Mouse (Mus musculus) MEL (cell line): ENCODE results near the gene Grip1.

Experiments used
- CTCF ChIP-seq, 3 experiments: IDR thresholded peaks in 2 of 3; conservative IDR thresholded peaks in 1 of 3; 2 replicates each; pipeline ENCODE4 v1.5.1; 2011 to 2012; ENCODE audit warnings: low read length in 3 of 3, low read depth in 2 of 3, mild to moderate bottlenecking in 2 of 3, improper control_type of control experiment in 1 of 3, inconsistent platforms in 1 of 3, mixed read lengths in 1 of 3, moderate library complexity in 1 of 3; ENCODE audit not compliant: control insufficient read depth in 1 of 3, insufficient read depth in 1 of 3, poor library complexity in 1 of 3, severe bottlenecking in 1 of 3
- EP300 ChIP-seq, 2 experiments: IDR thresholded peaks; 2 replicates each; pipeline ENCODE4 v1.6.1; 2011; ENCODE audit warnings: improper control_type of control experiment in 2 of 2, low read length in 2 of 2, low read depth in 1 of 2, mild to moderate bottlenecking in 1 of 2
- GABPA ChIP-seq: IDR thresholded peaks from 2 replicates; pipeline ENCODE4 v1.6.1; 2012; ENCODE audit warnings: low read depth, mild to moderate bottlenecking, inconsistent platforms, low read length, improper control_type of control experiment, moderate library complexity
- GATA1 ChIP-seq: IDR thresholded peaks from 2 replicates; pipeline ENCODE4 v1.6.1; 2011; ENCODE audit warnings: low read depth, low read length, improper control_type of control experiment
- KAT2A ChIP-seq: conservative IDR thresholded peaks from 2 replicates; pipeline ENCODE4 v1.6.1; 2012; ENCODE audit warnings: low read depth, low read length, improper control_type of control experiment, inconsistent platforms
- MEF2A ChIP-seq: IDR thresholded peaks from 2 replicates; pipeline ENCODE4 v1.6.1; 2014; ENCODE audit warnings: low read depth, mild to moderate bottlenecking, inconsistent platforms, low read length, improper control_type of control experiment; ENCODE audit not compliant: poor library complexity, insufficient replicate concordance, severe bottlenecking; ENCODE audit errors: extremely low read depth
- MXI1 ChIP-seq: IDR thresholded peaks from 2 replicates; pipeline ENCODE4 v1.6.1; 2011; ENCODE audit warnings: mild to moderate bottlenecking, low read depth, low read length, improper control_type of control experiment
- POLR2A ChIP-seq, 2 experiments: IDR thresholded peaks; 2 replicates each; pipeline ENCODE4 v1.6.1; 2011 to 2012; ENCODE audit warnings: low read length in 2 of 2, mild to moderate bottlenecking in 2 of 2, control low read depth in 1 of 2, improper control_type of control experiment in 1 of 2, low read depth in 1 of 2, moderate library complexity in 1 of 2; ENCODE audit not compliant: control insufficient read depth in 1 of 2, insufficient read depth in 1 of 2, poor library complexity in 1 of 2
- RAD21 ChIP-seq: IDR thresholded peaks from 2 replicates; pipeline ENCODE4 v1.6.1; 2011; ENCODE audit warnings: mild to moderate bottlenecking, low read depth, low read length, improper control_type of control experiment
- TCF12 ChIP-seq: IDR thresholded peaks from 2 replicates; pipeline ENCODE4 v1.6.1; 2014; ENCODE audit warnings: low read depth, mild to moderate bottlenecking, inconsistent platforms, low read length, improper control_type of control experiment, moderate library complexity
- USF2 ChIP-seq, 2 experiments: IDR thresholded peaks; 2 replicates each; pipeline ENCODE4 v1.6.1; 2011 to 2012; ENCODE audit warnings: improper control_type of control experiment in 2 of 2, low read length in 2 of 2, borderline replicate concordance in 1 of 2, inconsistent platforms in 1 of 2, low read depth in 1 of 2, mild to moderate bottlenecking in 1 of 2; ENCODE audit not compliant: insufficient read depth in 1 of 2
- ZKSCAN1 ChIP-seq: IDR thresholded peaks from 2 replicates; pipeline ENCODE4 v1.6.1; 2012; ENCODE audit warnings: low read depth, mild to moderate bottlenecking, inconsistent platforms, low read length, improper control_type of control experiment, moderate library complexity

DNA sequence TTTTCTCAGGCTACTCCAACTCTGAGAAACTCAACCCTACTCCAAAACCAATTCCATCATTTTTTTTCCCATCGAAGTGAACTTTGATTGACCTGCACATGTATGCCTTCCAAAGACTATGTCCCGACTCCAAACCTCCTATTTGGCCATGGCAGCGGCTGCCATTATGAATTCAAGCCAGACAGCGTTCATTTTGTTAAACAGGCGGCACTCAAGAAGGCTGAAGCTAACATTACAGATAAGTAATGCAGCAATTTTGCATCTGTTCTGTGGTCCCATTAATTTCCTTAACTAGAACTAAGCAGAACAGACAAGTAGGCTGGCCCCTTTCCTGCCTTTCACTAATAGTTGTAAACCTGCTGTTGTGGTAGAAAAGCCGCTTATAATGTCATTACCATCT is 577.3 kb downstream of the Grip1 start:
- no peak for TF ChIP-seq MEF2A
- TF ChIP-seq EP300 (IDR thresholded peaks at IDR 0.05; ENCODE audit: low read depth in 1 of 2, low read length in 2 of 2): no peak
- no peak for TF ChIP-seq TCF12
- no peak for TF ChIP-seq CTCF (IDR thresholded peaks at IDR 0.05 in 2 of 3, conservative IDR thresholded peaks at IDR 0.05 in 1 of 3; ENCODE audit: control insufficient read depth in 1 of 3, insufficient read depth in 1 of 3, low read depth in 2 of 3, low read length in 3 of 3, poor library complexity in 1 of 3, severe bottlenecking in 1 of 3)
- no peak for TF ChIP-seq POLR2A (IDR thresholded peaks at IDR 0.05; ENCODE audit: control insufficient read depth in 1 of 2, insufficient read depth in 1 of 2, low read depth in 1 of 2, low read length in 2 of 2, poor library complexity in 1 of 2)
- TF ChIP-seq USF2 (IDR thresholded peaks at IDR 0.05; ENCODE audit: borderline replicate concordance in 1 of 2, insufficient read depth in 1 of 2, low read depth in 1 of 2, low read length in 2 of 2): no peak
- no peak for TF ChIP-seq KAT2A
- no peak for TF ChIP-seq GABPA
- TF ChIP-seq GATA1: no peak
- no peak for TF ChIP-seq RAD21
- TF ChIP-seq MXI1: no peak
- no peak for TF ChIP-seq ZKSCAN1
